Mouse (Mus musculus) liver, embryonic 12.5 days (tissue): Measurements from ENCODE around the gene Efemp2. TPM values are rescaled to one million over a fixed set of nuclear protein-coding genes. Genes with fewer than 3 reads are reported as not detected.

Experiments
- ATAC-seq: fragments of 200-750 bp; cut with Nextera tagmentation; 2 replicates; pipeline ENCODE4 v1.8.0; 2017; ENCODE audit warnings: moderate number of reproducible peaks, mild to moderate bottlenecking, moderate library complexity
- H3K27ac ChIP-seq: fragments of 300-500 bp; sonication (generic); 2 replicates; pipeline ENCODE4 v1.5.1; 2016; ENCODE audit warnings: mild to moderate bottlenecking
- H3K27me3 ChIP-seq: fragments of 300-500 bp; sonication (generic); replicated peaks from 2 replicates; pipeline ENCODE4 v1.6.1; 2016; ENCODE audit warnings: mild to moderate bottlenecking, moderate library complexity
- H3K36me3 ChIP-seq: fragments of 300-500 bp; sonication (generic); 2 replicates; pipeline ENCODE4 v1.6.1; 2016; ENCODE audit warnings: mild to moderate bottlenecking, moderate library complexity
- H3K4me1 ChIP-seq: fragments of 300-500 bp; sonication (generic); 2 replicates; pipeline ENCODE4 v1.6.1; 2016
- H3K4me2 ChIP-seq: fragments of 300-500 bp; sonication (generic); 2 replicates; pipeline ENCODE4 v1.6.1; 2016; ENCODE audit warnings: mild to moderate bottlenecking, moderate library complexity
- H3K4me3 ChIP-seq: fragments of 300-500 bp; sonication (generic); 2 replicates; pipeline ENCODE4 v1.5.1; 2016; ENCODE audit warnings: mild to moderate bottlenecking, moderate library complexity
- H3K9ac ChIP-seq: fragments of 300-500 bp; sonication (generic); 2 replicates; pipeline ENCODE4 v1.6.1; 2016; ENCODE audit warnings: mild to moderate bottlenecking, moderate library complexity
- H3K9me3 ChIP-seq: fragments of 300-500 bp; sonication (generic); replicated peaks from 2 replicates; pipeline ENCODE4 v1.6.1; 2016; ENCODE audit warnings: mild to moderate bottlenecking, moderate library complexity
- WGBS: fragments of 180-500 bp; shearing (Covaris S2); methylation state at CpG from one replicate; pipeline ENCODE4 v1.1.7; 2016; ENCODE audit not compliant: insufficient replicate concordance; 5-methylcytosine and 5-hydroxymethylcytosine counted together
- polyA plus RNA-seq: library from polyadenylated mRNA; unstranded; fragments of >200 nt; fragmentation: Nextera tagmentation; extraction: Ambion mirVana; gene quantifications from 2 replicates; pipeline ENCODE4 v1.2.1, GENCODE M21; 2016

The Efemp2 gene
- polyA plus RNA-seq, 1 experiment from 2014 or later, result 30.0 TPM

DNA sequence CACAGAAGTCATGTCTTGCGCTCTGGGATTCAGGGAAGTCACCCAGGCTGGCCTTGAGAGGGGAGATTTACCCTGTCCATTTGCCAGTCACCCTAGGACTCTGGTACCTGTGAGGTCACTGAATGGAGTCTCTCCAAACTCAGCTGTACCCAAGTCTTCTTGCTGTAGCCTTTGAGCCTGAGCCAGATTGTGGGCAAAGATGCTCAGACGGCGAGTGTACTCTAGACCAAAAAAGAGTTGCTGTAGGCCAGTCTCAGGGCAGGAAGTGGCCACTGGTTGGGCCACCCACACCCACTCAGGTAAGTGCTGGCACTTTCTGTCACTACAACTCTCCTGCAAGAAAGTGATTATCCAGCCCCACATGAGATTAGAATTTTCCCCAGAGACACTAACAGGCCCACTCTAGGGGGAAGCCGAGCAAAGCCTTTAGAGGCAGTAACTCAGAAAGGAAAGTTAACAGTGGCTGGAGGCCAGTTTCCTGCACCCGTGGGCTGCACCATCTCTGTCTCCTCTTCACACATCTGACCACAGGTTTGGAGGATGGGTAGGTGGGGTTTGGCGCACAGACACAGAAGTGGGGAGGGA is 6.7 kb upstream of the Efemp2 start:
- Histone ChIP-seq H3K36me3 (peaks cover 52% of the 10 kb centered on the region), H3K4me2 (no peak overlapping the region), H3K4me3 (no peak overlapping the region)

DNA sequence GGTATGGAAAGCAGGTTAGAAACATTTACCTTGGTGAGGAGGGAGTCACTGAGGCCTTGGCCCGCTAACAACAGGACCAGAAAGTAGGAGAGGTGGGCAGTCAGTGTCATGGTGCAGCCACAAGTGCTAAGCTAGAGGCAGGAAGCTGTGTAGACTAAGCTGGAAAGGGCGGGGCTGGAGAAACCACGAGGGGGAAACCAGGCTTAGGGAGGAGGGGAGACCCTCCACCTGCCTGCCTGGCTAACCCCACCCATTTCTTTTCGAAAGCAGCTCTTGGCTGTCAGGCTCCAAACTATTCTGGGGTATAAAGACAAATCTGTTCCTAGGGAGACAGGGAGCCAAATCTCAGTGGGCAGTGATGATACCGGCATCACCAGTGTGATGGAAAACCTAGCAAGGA is 5.4 kb upstream of the Efemp2 start, which contains the start of gene Ctsw:
Gene Ctsw, minus strand, starts transcription at position 134 of the 400 bp plus-strand sequence.
- peaks cover 9% of the 10 kb centered on the region for H3K4me1 ChIP-seq
- no peak within 1 kb of the TSS for H3K9ac ChIP-seq
- H3K4me3 ChIP-seq, result no peak within 1 kb of the TSS
- H3K9me3 ChIP-seq, result no peaks in the 10 kb centered on the region
- 39% methylated on average over 5 of the region's 5 CpGs for WGBS
- H3K4me2 ChIP-seq, result no peak within 1 kb of the TSS
- ATAC-seq, result no peak
- H3K27ac ChIP-seq, result no peak within 1 kb of the TSS
- peaks cover 41% of the 10 kb centered on the region for H3K36me3 ChIP-seq
- peaks cover 4% of the 10 kb centered on the region; the same call in 1 of the 2 replicates for H3K27me3 ChIP-seq

More for the DNA sequence above, 6.7 kb upstream of the Efemp2 start:
- Histone ChIP-seq H3K27ac (no peak overlapping the region), H3K27me3 (no peaks in the 10 kb centered on the region), H3K9ac (no peak overlapping the region), H3K9me3 (no peaks in the 10 kb centered on the region), H3K4me1 (peaks cover 5% of the 10 kb centered on the region)
- 76% methylated on average over 6 of the region's 6 CpGs for WGBS
- no peak for ATAC-seq

DNA sequence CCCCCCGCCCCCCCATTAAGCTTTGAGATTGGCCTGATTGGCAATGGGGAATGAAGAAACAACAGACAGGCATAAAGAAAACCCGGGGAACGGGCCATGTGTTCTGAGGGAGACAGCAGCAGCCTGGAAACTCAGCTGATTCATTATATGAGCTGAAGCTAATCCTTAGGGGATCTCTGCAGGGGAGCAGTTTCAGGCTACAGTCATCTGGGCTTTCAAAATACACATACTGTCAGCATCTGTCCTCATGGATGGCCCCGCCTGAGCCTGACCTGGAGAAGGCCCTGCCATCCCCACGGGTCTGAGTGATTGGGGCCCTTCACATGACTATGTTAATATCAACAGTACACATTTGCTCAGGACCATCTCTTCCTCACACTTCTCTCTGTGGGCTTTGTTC is 1.9 kb upstream of the Efemp2 start:
- Histone ChIP-seq H3K4me3 (no peak overlapping the region), H3K9ac (no peak overlapping the region), H3K36me3 (peaks cover 6% of the 10 kb centered on the region), H3K27me3 (peaks cover 31% of the 10 kb centered on the region), H3K4me1 (peaks cover 36% of the 10 kb centered on the region), H3K9me3 (no peaks in the 10 kb centered on the region), H3K27ac (no peak overlapping the region), H3K4me2 (no peak overlapping the region)
- no peak for ATAC-seq
- 73% methylated on average over 5 of the region's 5 CpGs for WGBS

DNA sequence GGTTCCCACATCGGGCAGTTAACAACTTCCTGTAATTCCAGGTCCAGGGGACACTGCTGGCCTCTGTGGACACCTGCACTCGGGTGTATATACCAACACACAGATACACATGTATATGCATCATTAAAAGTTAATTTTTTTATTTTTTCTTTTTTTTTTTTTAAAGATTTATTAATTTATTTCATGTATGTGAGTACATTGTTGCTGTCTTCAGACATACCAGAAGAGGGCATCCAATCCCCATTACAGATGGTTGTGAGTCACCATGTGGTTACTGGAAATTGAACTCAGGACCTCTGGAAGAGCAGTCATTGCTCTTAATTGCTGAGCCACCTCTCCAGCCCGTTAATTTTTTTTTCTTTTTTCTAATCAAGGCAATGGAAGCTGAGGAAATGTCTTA is 897 bp upstream of the Efemp2 start:
- ATAC-seq, result no peak
- Histone ChIP-seq H3K27me3 (peaks cover 31% of the 10 kb centered on the region), H3K9me3 (no peaks in the 10 kb centered on the region), H3K36me3 (no peaks in the 10 kb centered on the region), H3K27ac (no peak overlapping the region), H3K4me1 (peaks cover 36% of the 10 kb centered on the region), H3K9ac (no peak overlapping the region), H3K4me2 (0 out of 2 replicates have a peak overlapping the region, but pooled peaks have one; percentile 88), H3K4me3 (no peak overlapping the region)
- 58% methylated on average over 3 of the region's 3 CpGs for WGBS

DNA sequence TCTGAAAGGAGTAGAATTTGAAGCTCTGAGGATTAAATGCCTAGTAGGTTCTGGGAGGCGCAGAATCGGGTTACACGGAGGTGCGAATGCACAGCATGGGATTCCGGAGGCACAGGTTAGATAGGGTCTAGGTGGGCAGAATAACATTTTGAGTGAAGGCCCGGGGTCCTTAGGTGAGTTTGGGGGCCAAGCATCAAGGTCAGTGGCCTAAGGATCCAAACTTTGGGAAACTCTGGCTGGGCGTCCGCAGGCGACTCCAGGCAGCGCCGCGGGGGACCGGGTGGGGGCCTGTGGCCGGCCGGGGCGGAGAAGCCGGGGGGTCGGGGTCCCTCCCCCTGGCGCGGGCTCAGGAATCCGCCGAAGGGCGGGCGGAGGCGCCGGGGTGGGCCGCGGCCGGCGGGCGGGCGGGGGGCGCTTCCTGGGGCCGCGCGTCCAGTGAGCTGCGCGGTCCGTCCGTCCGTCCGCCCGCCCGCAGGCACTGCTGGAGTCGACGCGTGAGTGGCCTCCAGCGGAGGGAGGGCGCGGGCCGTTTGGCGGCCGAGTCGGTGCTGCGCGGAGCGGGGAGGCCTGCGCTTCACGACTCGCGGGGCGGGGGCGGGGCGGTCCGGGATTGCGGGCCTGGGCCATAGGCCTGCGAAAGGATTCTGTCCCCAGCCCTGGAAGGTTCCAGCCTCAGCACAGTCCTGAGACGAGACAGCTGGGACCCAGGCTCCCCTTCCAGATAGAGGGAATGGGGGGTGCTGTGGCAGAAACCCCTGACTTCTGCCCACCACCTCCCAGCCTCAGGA is 721 bp downstream of the Efemp2 start:
- Histone ChIP-seq H3K4me1 (peaks cover 31% of the 10 kb centered on the region), H3K4me3 (peak overlapping the region; percentile 61), H3K9me3 (no peaks in the 10 kb centered on the region), H3K27me3 (peaks cover 31% of the 10 kb centered on the region), H3K4me2 (peak overlapping the region; percentile 88), H3K36me3 (0 out of 2 replicates have a peak, but pooled peaks cover 5% of the 10 kb centered on the region), H3K9ac (peak overlapping the region; percentile 67), H3K27ac (peak overlapping the region; percentile 65)
- ATAC-seq, result no peak
- 2% methylated on average over 58 of the region's 68 CpGs for WGBS

DNA sequence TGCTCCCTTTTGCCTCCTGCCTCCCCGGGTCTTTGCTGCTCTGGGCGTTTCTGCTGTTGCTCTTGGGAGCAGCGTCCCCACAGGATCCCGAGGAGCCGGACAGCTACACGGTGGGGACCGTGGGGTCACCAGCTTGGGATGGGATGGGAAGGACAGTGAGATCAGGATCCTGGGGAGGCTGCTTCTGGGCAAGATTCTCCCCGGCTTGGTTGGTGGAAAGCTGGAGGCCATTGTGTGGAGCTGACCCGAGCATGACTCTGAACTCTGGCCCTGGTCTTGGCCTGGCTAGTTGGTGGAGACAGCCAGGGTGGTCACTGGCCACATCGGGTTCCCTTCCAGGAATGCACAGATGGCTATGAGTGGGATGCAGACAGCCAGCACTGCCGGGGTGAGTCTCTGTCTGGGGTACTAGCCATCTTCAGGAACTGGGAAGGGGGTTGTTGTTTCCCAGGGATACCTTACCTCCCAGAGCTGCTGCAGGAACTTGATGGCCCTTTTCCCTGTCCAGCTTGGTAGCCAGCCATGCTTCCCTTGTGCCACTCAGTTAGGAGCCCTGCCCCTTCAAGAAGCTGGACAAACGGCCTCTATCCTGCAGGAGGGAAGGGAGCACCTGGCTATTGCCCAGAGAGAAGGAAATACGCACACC is 1.4 kb downstream of the Efemp2 start:
- Histone ChIP-seq H3K36me3 (0 out of 2 replicates have a peak, but pooled peaks cover 5% of the 10 kb centered on the region), H3K9me3 (no peaks in the 10 kb centered on the region), H3K27ac (peak overlapping the region; percentile 65), H3K27me3 (peaks cover 31% of the 10 kb centered on the region), H3K4me2 (peak overlapping the region; percentile 88), H3K4me3 (peak overlapping the region; percentile 61), H3K9ac (peak overlapping the region; percentile 67), H3K4me1 (peaks cover 31% of the 10 kb centered on the region)
- no peak; the same call in 1 of the 2 replicates for ATAC-seq
- WGBS, result 42% methylated on average over 13 of the region's 13 CpGs

DNA sequence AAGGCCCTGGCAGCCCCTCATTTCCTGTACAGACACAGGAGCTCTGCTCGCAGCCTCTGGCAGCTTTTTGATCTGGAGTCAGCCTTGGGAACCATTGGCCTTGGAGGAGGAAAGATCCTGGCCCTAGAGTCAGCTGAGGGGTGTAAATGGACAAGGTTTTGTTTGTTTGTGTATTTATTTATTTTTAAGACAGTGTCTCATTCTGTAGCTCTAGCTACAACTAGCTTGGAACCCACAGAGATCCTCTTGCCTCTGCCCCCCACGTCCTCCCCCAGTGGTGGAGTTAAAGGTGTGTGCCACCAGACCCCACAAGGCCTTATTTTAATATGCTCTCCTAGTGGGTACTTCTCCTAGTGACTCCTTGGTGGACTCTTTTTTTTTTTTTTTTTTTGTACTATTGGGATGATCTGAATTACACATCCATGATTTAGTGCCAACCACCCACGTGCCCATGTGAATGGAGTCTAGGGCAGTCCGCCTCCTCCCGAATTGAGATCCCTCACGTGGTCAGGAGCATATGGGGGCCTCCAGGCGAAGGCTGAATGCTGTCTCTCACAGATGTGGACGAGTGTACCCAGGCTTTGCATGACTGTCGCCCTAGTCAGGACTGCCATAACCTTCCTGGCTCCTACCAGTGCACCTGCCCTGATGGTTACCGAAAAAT is 3.4 kb downstream of the Efemp2 start:
- Histone ChIP-seq H3K4me3 (no peak overlapping the region), H3K9ac (no peak overlapping the region), H3K27me3 (peaks cover 31% of the 10 kb centered on the region), H3K4me2 (no peak overlapping the region), H3K4me1 (peaks cover 31% of the 10 kb centered on the region), H3K9me3 (no peaks in the 10 kb centered on the region), H3K36me3 (peaks cover 15% of the 10 kb centered on the region), H3K27ac (no peak overlapping the region)
- WGBS, result 70% methylated on average over 10 of the region's 10 CpGs
- ATAC-seq, result no peak

DNA sequence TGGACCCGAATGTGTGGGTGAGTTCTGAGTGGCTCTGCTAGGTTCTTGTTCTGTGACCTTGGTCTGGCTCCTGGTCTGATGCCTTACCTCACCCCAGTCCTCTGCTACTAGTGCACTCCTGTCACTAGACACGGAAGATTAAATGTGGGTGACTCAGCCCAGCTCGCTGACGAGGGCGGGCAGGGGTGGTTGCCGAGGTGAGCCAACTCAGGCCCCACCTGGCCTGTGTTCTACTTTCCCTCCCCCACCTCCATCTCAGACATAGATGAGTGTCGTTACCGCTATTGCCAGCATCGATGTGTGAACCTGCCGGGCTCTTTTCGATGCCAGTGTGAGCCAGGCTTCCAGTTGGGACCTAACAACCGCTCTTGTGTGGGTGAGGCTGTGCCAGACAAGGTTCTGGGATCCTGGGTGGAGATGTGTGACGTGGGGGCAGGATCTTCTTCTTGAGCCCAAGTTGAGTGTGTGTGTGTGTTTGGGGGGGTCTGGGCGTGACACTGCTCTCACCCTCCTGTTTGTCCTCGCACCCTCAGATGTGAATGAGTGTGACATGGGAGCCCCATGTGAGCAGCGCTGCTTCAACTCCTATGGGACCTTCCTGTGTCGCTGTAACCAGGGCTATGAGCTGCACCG is 4.0 kb downstream of the Efemp2 start:
- Histone ChIP-seq H3K27me3 (peaks cover 31% of the 10 kb centered on the region), H3K9ac (no peak overlapping the region), H3K4me1 (peaks cover 31% of the 10 kb centered on the region), H3K4me2 (no peak overlapping the region), H3K27ac (no peak overlapping the region), H3K4me3 (no peak overlapping the region), H3K36me3 (peaks cover 22% of the 10 kb centered on the region), H3K9me3 (no peaks in the 10 kb centered on the region)
- 83% methylated on average over 18 of the region's 18 CpGs for WGBS
- no peak for ATAC-seq

DNA sequence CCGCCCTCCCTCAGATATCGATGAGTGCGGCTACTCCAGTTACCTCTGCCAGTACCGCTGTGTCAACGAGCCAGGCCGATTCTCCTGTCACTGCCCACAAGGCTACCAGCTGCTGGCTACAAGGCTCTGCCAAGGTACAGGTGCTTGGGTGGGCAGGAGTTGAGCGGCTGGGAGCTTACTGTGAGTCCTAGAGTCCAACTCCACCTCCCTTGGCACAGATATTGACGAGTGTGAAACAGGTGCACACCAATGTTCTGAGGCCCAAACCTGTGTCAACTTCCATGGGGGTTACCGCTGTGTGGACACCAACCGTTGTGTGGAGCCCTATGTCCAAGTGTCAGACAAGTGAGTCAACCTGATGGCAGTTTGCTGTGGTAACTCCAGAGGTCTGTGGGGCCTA is 6.3 kb downstream of the Efemp2 start:
- H3K4me2 ChIP-seq, result no peak overlapping the region
- H3K36me3 ChIP-seq, result peaks cover 44% of the 10 kb centered on the region
- H3K4me1 ChIP-seq, result peaks cover 19% of the 10 kb centered on the region
- no peak overlapping the region for H3K4me3 ChIP-seq
- no peak overlapping the region for H3K27ac ChIP-seq
- no peaks in the 10 kb centered on the region for H3K9me3 ChIP-seq
- H3K9ac ChIP-seq, result no peak overlapping the region
- H3K27me3 ChIP-seq, result peaks cover 11% of the 10 kb centered on the region
- 77% methylated on average over 10 of the region's 10 CpGs for WGBS
- no peak for ATAC-seq

DNA sequence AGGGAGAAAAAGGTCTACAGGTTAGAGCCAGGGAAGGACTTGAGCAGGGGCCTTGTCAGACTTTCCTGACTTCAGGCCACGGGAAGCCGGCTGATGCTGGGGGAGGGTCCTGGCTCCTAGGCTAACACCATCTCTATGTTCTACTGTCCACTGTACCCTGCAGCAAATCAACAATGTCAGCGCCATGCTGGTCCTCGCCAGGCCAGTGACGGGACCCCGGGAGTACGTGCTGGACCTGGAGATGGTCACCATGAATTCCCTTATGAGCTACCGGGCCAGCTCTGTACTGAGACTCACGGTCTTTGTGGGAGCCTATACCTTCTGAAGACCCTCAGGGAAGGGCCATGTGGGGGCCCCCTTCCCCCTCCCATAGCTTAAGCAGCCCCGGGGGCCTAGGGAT is 7.6 kb downstream of the Efemp2 start:
- Histone ChIP-seq H3K4me3 (no peak overlapping the region), H3K4me1 (peaks cover 10% of the 10 kb centered on the region), H3K36me3 (peaks cover 58% of the 10 kb centered on the region), H3K9me3 (no peaks in the 10 kb centered on the region), H3K27ac (no peak overlapping the region), H3K4me2 (no peak overlapping the region), H3K27me3 (no peaks in the 10 kb centered on the region), H3K9ac (no peak overlapping the region)
- ATAC-seq, result no peak
- 83% methylated on average over 10 of the region's 10 CpGs for whole genome bisulfite sequencing
